Mouse (Mus musculus): Measurements from ENCODE around the gene Eef1akmt4.

Eef1akmt4 gene

DNA sequence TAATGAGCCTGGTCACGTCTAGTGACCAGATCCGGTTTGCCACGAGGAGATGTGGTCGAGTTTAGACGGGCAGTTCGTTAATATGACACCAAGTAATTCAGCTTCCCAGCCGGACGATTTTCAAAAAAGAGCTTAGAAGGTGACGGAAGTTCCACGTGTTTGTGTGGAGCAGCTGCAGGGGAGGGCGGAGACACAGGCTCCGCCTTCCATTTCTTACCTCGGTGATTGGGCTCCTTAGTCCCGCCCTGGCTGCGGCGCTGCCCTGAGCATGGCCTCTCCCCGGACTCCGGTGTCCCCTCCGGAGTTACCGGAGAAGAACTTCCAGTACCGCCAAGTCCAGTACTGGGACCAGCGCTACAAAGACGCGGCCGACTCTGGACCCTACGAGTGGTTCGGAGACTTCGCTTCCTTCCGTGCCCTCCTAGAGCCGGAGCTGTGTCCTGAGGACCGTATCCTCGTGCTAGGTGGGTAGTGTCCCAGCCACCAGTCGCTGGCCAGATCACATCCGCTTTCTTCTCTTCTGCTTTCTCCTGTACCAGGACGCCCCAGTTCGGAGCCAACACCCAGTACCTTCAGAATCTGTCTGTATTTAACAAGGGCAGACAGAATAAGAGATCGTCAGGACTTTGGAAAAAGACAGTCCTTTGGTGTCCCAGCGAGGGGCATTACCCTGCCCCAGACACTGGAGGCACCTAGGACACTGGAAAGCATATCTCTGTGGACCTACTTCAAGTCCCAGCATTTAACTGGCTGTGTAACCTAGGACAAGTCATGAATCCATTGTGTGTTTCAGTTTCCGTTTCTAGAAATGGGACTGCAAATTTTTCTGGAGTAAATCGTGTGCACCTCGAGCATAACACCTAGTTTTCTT, at the start of gene Eef1akmt4, which contains the start of the genes Gm49333 and Alg3:
Gene Eef1akmt4, plus strand, starts transcription at position 237 of the 871 bp plus-strand sequence.
Gene Gm49333, plus strand, starts transcription at position 254 of the 871 bp plus-strand sequence.
Gene Alg3, minus strand, starts transcription at position 379 of the 871 bp plus-strand sequence.
- peak; percentile 70 to 73 for DNase-seq (ENCODE audit: low spot score in 2 of 2)

DNA sequence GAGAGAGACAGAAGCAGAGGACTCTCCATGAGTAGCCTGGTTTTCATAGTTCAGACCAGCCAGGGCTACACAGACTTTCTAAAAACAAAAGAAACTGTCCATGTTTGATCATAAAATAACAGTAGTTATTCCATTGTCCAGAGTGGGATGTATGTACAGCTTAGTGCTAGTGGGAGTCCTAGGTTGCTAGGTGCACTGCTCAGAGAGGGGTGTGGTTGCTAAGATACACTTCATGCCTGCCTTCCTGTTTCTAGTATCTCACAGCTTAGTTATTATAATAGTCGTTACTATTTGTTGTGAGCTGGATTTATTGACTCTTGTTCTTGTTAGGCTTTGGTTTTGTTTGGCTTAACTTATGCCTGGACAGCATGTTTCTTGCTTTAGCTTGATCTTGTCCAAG, 46.3 kb upstream of the Eef1akmt4 start:
- DNase-seq (ENCODE audit: low spot score in 2 of 2), result no peak

DNA sequence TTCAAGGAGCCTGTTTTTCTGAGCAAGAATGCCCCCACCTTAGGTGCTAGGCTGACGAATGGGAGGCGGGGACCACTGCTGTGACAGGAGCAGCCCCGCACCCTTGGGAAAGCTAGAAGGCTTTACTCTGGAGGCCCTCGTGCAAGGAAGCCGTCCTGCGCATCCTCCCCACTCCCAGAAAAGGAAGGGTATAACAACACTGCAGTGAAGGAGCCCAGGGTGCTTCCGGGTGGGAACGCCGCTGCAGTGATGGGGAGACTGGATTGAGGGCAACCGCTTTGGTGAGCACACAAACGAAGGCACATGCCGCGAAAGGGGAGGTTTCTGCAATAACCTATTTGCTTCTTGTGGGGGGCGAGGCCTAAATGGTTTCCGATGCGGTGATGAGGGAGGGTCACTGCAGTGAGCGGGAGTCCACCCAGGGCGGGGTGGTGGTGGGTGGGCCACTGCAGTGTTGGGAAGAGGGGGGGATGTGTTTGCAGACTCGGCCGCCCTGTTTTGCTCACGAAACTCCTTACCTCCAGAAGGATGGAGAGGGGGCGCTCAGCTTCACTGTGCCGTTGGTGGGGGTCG, 21.9 kb upstream of the Eef1akmt4 start, which contains the start of gene Vwa5b2:
Gene Vwa5b2, plus strand, starts transcription at position 106 of the 573 bp plus-strand sequence.
- DNase-seq (ENCODE audit: low spot score in 2 of 2), result no peak

DNA sequence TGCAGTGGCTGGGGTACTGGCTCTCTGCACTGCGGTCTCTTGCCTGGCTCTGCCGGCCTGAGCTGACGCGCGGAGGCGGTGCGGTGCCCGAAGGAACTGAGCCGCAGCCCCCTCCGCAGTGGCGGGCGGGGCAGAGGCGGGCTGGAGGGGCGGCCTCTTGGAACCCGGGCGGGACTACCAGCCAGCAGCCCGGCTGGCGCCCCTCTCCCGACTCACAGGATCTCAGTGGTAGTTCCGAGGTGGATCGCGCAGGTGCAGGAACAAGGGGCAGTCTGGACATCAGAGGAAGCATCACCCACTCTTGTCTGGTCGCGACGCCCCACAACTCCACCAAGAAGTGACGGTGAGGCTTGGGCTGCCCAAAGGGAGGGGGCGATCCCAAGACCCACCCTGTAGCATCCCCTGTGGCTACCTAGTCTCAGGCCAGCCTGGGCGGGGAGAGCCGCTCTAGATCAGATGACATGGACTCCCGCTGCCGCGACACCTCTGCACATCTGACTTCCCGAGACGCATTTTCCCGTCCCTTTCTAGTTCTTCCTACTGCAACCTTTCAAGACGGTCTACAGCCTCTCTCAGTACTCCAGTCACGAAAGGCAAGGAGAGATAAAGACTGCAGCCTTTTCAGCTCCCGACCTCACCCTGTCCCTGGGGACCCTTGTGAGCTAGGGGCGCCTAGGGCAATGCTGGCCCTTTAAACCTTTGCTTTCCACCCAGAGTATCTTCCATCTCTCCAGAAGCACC, 21.3 kb upstream of the Eef1akmt4 start:
- DNase-seq (ENCODE audit: low spot score in 2 of 2), result no peak

DNA sequence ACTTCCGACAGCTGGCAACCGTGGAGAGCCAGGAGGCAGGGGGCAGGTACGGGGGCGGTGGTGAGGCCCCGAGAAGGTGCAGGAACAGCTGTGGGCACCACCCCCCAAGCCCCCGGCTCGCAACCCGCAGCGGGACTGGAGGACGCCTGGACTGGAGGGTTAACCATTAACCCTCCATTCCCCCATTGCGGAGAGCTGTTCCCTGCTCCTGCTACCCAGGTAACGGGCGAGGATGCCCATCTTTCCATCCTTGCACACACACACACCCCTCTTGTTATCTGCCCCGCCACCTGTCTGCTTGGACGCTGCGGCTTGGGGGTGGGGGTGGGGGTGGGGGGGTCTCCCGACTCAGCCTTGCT, 20.7 kb upstream of the Eef1akmt4 start:
- no peak for DNase-seq (ENCODE audit: low spot score in 2 of 2)

DNA sequence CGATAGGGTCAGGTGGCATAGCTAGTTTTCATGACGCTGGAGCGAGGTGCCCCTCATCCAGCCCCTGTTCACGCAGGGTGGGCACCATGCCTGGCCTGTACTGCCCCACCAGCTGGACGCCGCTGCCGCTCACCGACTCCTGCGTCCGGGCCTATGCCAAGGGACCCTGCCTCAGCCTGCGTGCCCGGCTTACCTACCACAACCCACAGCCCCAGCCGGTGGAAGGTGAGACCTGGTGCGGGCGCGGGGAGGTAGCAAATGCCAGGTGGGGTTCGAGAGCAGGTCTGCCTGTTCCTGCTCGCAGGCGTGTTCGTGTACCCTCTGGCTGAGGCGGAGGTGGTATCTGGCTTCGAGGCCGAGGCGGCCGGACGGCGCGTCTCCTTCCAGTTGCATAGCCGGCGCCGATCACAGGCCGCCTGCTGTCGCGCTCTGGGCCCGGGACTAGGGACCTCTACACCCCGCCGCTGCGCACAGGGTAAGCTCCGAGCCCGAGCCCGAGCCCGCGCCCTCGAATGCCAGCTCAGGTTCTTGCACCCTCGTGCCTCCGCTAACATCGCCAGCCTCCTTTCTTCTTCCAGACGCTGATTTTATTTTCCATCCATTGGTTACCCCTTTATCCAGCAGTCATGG, 20.2 kb upstream of the Eef1akmt4 start:
- no peak for DNase-seq (ENCODE audit: low spot score in 2 of 2)

DNA sequence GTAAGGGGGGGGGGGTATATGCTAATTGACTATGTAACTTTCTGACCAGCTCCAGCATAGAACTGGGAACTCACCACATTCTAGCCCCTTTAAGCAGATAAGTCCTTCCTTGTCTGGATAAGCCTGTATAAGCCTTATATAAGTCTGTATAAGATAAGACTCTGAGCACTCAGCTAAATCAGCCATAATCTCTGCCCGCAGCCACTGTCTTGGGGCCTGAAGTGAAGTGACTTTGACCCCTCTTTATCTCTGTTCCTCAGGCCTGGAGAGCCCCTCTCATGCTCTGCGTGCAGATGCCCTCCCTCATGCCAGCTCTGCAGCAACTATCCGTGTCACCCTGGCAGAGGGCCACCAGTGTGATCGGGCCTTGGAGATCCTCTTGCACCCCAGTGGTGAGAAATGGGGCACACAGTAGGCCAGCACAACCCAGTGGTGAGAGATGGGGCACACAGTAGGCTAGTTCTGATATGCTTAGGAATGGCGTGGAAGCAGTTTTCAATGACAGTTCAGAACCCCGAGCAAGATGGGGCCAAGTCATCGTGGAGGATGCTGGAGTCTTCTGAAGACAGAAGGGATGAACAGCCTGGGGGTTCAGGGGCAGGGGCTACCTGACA, 16.2 kb upstream of the Eef1akmt4 start:
- no peak for DNase-seq (ENCODE audit: low spot score in 2 of 2)

DNA sequence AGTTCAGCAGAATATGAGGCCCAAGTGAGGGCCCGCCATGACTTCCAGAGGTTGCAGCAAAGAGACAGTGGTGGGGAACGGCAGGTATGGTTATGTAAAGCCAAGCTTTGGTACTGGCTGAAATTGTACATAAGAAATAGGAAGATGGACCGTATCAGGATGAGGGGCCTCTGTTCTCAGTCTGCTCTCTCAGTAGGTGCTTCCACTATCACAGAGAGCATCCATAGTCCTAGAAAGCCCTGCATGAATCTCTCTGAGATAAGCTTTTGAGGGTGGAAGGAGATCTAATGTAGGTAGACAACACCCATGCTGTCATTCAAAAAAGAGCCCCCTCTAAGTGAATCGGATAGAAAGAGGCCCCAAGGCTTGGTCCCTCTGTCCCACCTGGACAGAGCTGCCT, 15.7 kb upstream of the Eef1akmt4 start:
- DNase-seq (ENCODE audit: low spot score in 2 of 2), result no peak

DNA sequence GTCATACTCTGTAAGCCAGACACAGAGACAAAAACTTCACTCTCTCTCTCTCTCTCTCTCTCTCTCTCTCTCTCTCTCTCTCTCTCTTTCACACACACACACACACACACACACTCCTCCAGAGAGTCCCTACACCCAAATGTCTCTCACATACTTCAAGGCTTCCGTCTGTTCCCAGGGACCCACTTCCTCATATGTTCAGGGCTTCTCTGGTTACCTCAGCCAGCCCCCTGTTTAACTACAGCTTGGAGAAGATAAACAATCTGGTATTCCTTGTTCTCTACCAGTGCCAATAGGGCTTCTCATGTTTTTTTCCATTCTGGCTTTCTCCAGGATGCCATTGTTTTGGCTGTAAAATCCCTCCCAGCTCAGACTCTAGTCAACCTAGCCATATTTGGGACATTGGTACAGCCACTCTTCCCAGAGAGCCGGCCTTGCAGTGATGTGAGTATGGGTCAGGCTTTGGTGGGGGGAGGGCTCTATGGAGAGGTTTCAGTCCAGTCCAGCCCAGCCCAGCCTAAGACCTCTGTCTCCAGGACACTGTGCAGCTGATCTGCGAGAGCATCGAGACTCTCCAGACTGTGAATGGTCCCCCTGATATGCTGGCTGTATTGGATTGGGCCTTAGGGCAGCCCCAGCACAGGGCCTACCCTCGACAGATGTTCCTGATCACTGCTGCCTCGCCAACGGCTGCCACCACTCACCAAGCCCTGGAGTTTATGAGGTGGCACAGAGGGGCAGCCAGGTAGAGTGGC, 14.5 kb upstream of the Eef1akmt4 start:
- no peak for DNase-seq (ENCODE audit: low spot score in 2 of 2)

DNA sequence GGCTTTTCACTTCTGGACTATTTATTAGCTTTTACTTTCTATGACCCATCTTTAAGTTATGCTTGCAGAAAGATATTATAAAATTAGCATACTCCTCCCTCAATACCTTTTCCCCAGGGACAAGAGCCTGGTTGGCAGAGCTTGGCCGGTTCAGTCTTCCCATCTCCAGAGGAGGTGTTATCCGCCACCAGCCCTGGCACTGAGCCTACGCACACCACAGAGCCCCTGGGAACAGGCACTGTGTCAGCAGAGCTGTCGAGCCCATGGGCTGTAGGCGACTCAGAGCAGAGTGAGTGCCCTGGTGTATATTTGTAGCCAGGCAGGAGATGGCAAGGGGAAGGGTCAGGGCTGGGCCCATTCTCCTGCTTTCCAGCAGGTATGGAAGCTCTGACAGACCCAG, 10.9 kb upstream of the Eef1akmt4 start:
- no peak for DNase-seq (ENCODE audit: low spot score in 2 of 2)

DNA sequence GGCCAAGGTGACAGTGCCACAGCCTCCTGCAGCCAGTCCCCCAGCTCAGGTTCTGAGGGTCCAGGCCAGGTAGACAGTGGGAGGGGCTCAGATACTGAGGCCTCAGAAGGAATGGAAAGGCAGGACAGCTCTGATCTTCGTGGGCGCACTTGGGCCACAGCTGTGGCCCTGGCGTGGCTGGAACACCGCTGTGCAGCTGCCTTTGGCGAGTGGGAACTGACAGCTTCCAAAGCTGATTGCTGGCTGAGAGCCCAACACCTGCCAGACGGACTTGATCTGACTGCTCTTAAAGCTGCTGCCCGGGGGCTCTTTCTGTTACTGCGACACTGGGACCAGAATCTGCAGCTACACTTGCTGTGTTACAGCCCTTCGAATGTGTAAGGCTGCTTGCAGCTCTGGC, 6.7 kb upstream of the Eef1akmt4 start:
- no peak for DNase-seq (ENCODE audit: low spot score in 2 of 2)

DNA sequence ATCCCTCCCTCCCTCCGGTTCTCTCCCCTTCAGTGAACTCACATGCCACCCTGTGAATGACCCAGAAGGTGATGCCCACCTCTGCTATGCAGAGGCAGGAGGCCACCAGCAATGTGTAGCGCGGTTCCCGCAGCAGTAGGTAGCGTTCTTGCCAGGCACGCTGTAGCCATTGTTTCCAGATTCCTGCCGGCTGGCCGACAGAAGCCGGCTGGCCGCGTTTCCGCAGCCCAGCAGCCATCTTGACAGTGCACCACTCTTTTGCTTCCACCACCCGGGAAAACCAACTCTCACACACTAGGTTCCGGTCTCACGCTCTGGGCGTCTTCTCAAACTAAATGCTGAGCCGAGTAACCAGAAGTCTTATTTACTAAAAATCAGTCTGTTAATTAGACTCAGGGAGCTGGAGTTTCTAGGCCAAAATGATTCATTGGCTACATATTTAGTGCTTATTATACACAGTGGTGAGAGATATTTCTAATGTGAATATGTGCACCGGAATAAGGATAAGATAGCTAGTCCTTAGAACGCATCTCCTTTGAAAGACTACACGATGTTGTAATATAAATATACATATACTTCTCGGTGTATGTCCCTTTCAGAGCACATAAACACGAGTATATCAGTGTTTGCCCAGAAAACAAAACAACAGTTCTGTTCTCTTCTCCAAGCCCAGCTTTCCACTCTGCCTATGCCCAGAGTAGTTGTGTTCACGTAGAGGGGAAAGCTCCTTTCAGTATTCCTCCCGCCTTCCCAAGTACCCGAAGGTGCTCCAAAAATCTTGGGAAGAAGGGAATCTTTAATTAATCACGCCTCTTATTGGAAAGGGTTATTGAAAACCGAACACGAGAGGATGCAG, 664 bp upstream of the Eef1akmt4 start:
- DNase-seq (ENCODE audit: low spot score in 2 of 2), result peak; percentile 44 to 70

DNA sequence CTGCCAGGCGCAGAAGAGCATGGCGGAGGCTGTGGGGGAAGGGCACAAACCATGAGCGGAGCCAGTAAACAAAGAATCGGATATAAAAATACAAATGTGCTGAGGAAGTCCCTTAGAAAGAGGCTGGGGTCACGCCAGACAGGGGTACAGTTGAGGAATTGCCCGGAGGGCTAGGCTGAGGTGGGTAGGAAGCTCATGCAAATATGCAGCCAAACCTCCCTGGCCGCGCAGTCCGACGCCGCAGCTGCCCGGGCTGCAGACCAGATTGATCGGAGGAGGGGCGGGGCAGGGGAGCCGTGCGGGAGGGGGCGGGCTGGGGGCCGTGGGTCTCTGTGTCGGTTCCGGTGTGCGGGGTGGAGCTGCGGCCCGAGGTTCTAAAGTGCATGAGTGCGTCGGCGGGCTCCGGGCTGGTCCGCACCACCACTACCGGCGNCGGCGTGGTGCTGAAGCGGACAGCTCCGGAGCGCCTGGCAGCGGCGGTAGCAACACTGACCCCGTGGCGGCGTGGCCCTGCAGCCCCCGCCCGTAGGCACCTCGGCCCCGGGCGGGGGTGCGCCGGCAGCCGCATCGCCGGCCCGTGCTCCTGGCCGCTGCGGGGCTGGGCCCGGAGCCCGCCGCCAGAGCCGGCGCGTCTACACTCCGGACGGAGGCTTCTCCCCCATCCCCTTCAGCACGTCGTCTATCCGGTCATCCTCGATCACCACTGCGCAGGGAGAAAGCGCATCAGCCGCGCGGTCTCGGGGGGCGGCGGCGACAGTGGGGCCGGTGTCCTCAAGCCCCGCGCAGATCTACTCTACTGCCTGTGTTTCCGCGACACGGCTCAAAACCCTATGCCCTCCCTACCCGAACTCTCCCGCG, 8.4 kb downstream of the Eef1akmt4 start:
- no peak for DNase-seq (ENCODE audit: low spot score in 2 of 2)

DNA sequence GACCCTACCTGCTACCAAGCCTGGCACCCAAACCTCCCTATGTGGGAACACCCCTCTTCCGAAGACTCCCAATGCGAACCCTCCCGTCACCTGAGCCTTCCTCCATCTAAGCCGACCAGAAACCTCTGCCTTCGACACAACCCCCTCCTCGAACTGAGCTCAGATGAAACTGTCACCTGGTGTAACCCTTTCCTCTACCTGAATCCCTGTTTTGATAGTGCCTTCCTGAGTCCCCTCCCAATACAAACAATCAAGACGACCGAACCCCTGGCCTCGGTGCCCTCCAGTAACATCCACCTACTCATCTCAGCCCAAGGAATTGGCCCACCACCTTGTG, 9.0 kb downstream of the Eef1akmt4 start:
- DNase-seq (ENCODE audit: low spot score in 2 of 2), result no peak

DNA sequence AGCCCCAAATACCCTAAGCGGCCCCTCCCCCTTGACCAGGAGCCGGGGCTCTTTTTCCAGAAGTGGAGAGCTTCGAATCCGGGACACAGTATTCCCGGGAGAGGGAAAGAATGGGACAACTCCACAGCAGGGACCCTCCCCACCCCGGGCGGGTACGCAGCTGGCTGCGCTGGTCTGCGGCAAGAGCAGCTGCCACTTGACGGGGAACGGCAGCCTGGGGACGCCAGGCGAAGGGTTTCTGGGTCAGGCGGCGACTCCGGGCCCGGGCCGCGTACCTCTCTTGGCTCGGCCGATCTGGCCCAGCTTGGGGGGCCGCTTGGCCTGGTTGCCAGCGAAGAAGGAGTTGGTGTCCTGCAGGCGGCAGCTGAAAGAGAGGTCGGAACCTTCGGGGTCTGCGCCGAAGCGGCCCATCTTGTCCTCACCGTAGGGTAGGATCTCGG, 9.4 kb downstream of the Eef1akmt4 start:
- DNase-seq (ENCODE audit: low spot score in 2 of 2), result peak in 1 of 2 experiments; percentile 14

DNA sequence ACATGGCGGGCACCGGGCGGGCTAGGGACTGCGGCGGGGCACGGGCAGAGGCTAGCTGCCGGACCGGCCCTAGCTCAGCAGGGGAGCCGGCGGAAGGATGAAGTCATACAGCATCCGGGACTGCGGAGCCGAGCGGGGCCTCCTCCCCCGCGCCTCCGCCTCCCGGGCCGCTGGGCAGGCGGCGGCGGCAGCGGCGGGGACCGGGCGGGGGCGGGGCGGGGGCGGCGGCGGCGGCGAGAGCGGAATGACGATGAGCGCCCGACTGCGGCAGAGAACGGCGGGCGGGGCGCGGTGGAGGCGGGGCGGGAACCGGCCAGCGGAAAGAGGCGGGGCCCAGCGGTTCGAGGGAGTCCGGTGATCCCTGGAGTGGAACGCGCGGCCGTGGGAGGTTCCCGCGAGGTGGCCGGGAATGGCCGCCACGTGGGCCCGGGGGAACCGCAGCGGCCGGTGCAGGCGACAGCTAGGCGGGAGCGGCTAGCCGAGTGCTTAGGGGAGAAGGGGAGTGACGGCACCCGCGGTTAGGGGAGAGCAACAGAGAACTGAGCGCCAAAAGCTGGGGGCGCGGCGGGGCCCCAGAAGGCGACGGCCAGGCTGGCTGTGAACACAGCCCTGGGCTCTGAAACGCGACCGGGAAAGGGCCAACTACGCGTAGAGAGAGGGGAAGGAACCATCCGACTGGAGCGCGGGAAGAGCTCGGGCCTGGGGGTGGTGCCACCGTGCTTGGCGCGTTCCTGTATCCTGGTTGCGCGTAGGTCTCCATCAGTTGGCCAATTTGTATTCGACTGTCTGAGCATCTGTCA, 10.0 kb downstream of the Eef1akmt4 start, which contains the start of gene Camk2n2:
Gene Camk2n2, minus strand, starts transcription at position 97 of the 800 bp plus-strand sequence.
- DNase-seq (ENCODE audit: low spot score in 2 of 2), result peak in 1 of 2 experiments; percentile 35

DNA sequence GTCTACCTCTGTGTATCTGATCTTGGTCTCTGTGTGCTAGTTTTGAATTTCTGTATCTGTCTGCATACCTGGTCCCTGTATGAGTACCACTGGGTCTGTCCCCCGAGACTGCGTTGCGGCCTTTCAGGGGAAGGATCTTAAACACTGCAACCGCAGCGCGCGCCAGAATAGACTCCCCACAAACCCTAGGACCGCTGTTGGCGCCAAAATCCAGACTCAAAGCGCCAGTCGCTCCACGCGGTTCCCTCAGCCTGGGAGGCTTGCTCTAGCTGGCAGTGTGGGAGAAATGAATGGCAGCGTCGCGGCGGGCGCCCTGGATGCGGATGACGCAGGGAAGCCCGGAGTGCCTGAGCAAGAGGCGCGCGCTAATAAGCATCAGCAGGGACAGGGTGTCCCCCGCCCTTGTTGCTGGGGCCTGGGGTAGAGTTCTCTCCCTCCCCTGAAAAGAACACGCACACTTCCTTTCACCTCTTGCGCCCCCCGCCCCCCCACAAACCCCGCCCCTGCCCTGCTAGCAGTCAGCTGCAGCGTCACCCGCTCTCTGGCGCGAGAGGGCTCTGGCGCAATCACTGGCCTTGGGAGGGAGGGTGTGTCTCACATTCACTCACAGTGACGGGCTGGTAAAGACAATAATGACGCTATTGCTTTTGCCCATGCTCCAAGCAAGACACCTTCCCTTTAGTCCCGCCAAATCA, 10.7 kb downstream of the Eef1akmt4 start:
- peak in 1 of 2 experiments; percentile 16 for DNase-seq (ENCODE audit: low spot score in 2 of 2)

Measured in thymus, postnatal 10 days (tissue).